Mouse (Mus musculus) bone marrow macrophage, adult 2 months (primary cell): ENCODE measurements around the gene Ccdc88c.

Experiments
- CTCF ChIP-seq: IDR thresholded peaks from 2 replicates; pipeline ENCODE4 v1.5.1; 2012; ENCODE audit warnings: low read depth, mild to moderate bottlenecking, low read length, moderate library complexity
- POLR2A ChIP-seq: IDR thresholded peaks from 2 replicates; pipeline ENCODE4 v1.6.1; 2012; ENCODE audit warnings: mild to moderate bottlenecking, low read depth, low read length, borderline replicate concordance

- no peak for TF ChIP-seq CTCF
- no peak for TF ChIP-seq POLR2A
These were observed 122.0 kb downstream of the Ccdc88c start for GRCm38 (mm10) chr12:100906861-100907260.
